Mouse (Mus musculus) hindbrain, embryonic 16.5 days (tissue): ENCODE results near the gene Olfr141. TPM values are rescaled to one million over a fixed set of nuclear protein-coding genes. Genes with fewer than 3 reads are reported as not detected.

Source experiments
- ATAC-seq: fragments of 200-750 bp; cut with Nextera tagmentation; 2 replicates; pipeline ENCODE4 v1.8.0; 2017; ENCODE audit warnings: moderate TSS enrichment, moderate library complexity
- H3K27ac ChIP-seq: fragments of 300-500 bp; sonication (generic); 2 replicates; pipeline ENCODE4 v1.5.1; 2014; ENCODE audit warnings: low read depth, mild to moderate bottlenecking, control low read depth, low read length, moderate library complexity
- H3K27me3 ChIP-seq: fragments of 300-500 bp; sonication (generic); replicated peaks from 2 replicates; pipeline ENCODE4 v1.6.1; 2014; ENCODE audit warnings: low read length; ENCODE audit not compliant: control insufficient read depth, insufficient read depth
- H3K36me3 ChIP-seq: fragments of 300-500 bp; sonication (generic); 2 replicates; pipeline ENCODE4 v1.6.1; 2014; ENCODE audit warnings: mild to moderate bottlenecking, low read length, moderate library complexity, mixed read lengths; ENCODE audit not compliant: control insufficient read depth, insufficient read depth
- H3K4me1 ChIP-seq: fragments of 300-500 bp; sonication (generic); 2 replicates; pipeline ENCODE4 v1.6.1; 2014; ENCODE audit warnings: low read depth, low read length; ENCODE audit not compliant: control insufficient read depth, insufficient read depth
- H3K4me2 ChIP-seq: fragments of 300-500 bp; sonication (generic); 2 replicates; pipeline ENCODE4 v1.6.1; 2014; ENCODE audit warnings: mild to moderate bottlenecking, low read length, control low read depth, moderate library complexity
- H3K4me3 ChIP-seq: fragments of 300-500 bp; sonication (generic); 2 replicates; pipeline ENCODE4 v1.5.1; 2014; ENCODE audit warnings: mild to moderate bottlenecking, low read length, control low read depth, moderate library complexity
- H3K9ac ChIP-seq: fragments of 300-500 bp; sonication (generic); 2 replicates; pipeline ENCODE4 v1.6.1; 2014; ENCODE audit warnings: low read depth, mild to moderate bottlenecking, control low read depth, low read length, moderate library complexity
- H3K9me3 ChIP-seq: fragments of 300-500 bp; sonication (generic); 2 replicates; pipeline ENCODE4 v1.6.1; 2014; ENCODE audit warnings: mild to moderate bottlenecking, low read length, moderate library complexity; ENCODE audit not compliant: control insufficient read depth
- WGBS: fragments of 180-500 bp; shearing (Covaris S2); extraction: QIAGEN DNeasy Blood & Tissue Kit; methylation state at CpG from one replicate; pipeline ENCODE4 v1.1.7; 2014; 5-methylcytosine and 5-hydroxymethylcytosine counted together
- polyA plus RNA-seq: library from polyadenylated mRNA; unstranded; fragments of >200 nt; fragmentation: Nextera tagmentation; extraction: Ambion mirVana; gene quantifications from 2 replicates; pipeline ENCODE4 v1.2.1, GENCODE M21; 2015

The Olfr141 gene
- not detected in 2 replicates for polyA plus RNA-seq

DNA sequence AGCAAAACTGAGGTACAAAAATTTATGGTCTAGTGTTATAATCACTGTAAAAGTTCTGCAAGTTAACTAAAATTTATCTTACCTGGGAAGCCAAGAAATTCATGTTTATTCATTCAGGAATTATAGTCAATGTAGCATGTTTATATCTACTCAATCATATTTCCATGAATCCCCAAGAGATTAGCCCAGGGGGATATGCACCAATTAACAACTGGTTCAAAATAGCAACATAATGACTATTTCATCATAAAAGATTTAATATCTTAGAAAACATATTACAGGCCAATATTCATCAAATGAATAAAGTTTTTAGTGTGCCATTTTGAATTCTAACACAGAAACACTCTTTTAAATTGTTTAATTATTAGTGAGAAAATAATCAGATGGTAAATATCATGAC lies at the start of gene Olfr141:
Gene Olfr141 (minus strand): TSS at position 101 of the 400 bp plus-strand sequence.
- Histone ChIP-seq H3K4me1 (no peaks in the 10 kb centered on the region), H3K4me2 (no peak within 1 kb of the TSS), H3K36me3 (no peaks in the 10 kb centered on the region), H3K27ac (no peak within 1 kb of the TSS), H3K9ac (no peak within 1 kb of the TSS), H3K9me3 (no peaks in the 10 kb centered on the region), H3K27me3 (no peaks in the 10 kb centered on the region), H3K4me3 (no peak within 1 kb of the TSS)
- no peak for ATAC-seq

DNA sequence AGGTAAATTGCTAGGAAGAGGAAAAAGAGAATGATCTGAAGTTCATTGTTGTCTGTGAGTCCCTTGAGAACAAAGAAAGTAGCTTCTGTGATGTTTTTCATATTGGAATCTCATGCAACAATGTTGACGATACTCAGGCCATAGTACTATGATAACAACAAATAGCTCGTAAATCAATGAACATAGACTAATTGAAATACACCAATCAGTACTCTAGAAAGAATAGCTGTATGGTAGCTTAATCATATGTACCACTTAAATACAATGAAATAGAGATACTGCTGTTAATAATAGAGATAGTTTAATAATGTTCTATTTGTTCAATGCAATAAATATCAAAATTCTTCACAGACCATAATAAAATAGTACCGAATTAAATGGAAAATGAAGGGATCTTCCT lies 41.8 kb upstream of the Olfr141 start, which contains the start of gene Olfr1095:
Gene Olfr1095 (minus strand): TSS at position 101 of the 400 bp plus-strand sequence.
- WGBS: 88% methylated on average over 3 of the region's 3 CpGs
- no peak for ATAC-seq

DNA sequence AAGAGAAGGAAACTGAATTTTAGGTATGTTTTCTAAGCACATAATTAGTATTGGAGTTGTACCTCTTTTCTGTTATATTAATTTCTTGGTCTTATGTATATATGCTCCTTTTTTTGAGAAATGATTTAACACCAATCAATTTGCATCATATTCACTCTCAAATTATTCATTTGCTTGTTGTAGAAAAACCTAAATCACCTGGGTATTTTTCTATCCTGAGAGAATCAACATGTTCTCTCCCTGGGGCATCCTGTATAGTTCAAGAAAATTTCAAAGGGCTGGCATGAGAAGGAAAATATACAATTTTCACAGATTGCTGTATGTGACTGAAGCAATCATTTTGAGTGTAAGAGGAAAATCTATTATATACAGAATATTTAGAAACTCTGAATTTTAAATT lies 14.5 kb upstream of the Olfr141 start, which contains the start of gene Olfr1094:
Gene Olfr1094 (plus strand): TSS at position 301 of the 400 bp plus-strand sequence.
- ATAC-seq: no peak

More for the DNA sequence above, 41.8 kb upstream of the Olfr141 start, which contains the start of gene Olfr1095:
- Histone ChIP-seq H3K4me2 (no peak within 1 kb of the TSS), H3K9me3 (no peaks in the 10 kb centered on the region), H3K36me3 (no peaks in the 10 kb centered on the region), H3K27ac (no peak within 1 kb of the TSS), H3K4me3 (no peak within 1 kb of the TSS), H3K27me3 (no peaks in the 10 kb centered on the region), H3K9ac (no peak within 1 kb of the TSS), H3K4me1 (no peaks in the 10 kb centered on the region)

DNA sequence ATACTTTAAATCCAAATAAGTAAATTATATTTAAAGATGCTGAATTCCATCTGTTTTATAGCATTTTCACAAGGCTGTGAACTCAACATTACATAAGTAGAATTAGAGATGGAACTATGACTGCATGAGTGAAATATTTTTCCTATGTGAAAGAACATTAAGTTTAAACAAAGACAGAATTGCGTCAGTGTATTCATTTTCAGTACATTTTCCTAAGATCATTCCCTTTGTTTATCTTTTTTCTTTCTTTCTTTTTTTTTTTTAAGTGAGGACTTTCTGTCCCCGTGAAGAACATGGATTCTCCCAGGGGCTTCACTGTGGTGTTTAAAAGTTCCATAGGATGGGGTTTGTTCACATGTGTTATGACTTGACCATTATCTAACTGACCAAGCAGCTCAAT lies 27.6 kb downstream of the Olfr141 start, which contains the start of gene Olfr1093:
Gene Olfr1093 (plus strand): TSS at position 301 of the 400 bp plus-strand sequence.
- H3K27me3 ChIP-seq: no peaks in the 10 kb centered on the region
- 90% methylated on average over 2 of the region's 2 CpGs for WGBS
- H3K36me3 ChIP-seq: no peaks in the 10 kb centered on the region
- no peak for ATAC-seq
- no peaks in the 10 kb centered on the region for H3K4me1 ChIP-seq
- no peak within 1 kb of the TSS for H3K4me3 ChIP-seq
- no peak within 1 kb of the TSS for H3K4me2 ChIP-seq
- H3K9ac ChIP-seq: no peak within 1 kb of the TSS
- H3K27ac ChIP-seq: no peak within 1 kb of the TSS
- H3K9me3 ChIP-seq: no peaks in the 10 kb centered on the region

More for the DNA sequence above, 14.5 kb upstream of the Olfr141 start, which contains the start of gene Olfr1094:
- Histone ChIP-seq H3K36me3 (no peaks in the 10 kb centered on the region), H3K4me1 (no peaks in the 10 kb centered on the region), H3K9me3 (no peaks in the 10 kb centered on the region), H3K4me2 (no peak within 1 kb of the TSS), H3K27ac (no peak within 1 kb of the TSS), H3K27me3 (no peaks in the 10 kb centered on the region), H3K9ac (no peak within 1 kb of the TSS), H3K4me3 (no peak within 1 kb of the TSS)

DNA sequence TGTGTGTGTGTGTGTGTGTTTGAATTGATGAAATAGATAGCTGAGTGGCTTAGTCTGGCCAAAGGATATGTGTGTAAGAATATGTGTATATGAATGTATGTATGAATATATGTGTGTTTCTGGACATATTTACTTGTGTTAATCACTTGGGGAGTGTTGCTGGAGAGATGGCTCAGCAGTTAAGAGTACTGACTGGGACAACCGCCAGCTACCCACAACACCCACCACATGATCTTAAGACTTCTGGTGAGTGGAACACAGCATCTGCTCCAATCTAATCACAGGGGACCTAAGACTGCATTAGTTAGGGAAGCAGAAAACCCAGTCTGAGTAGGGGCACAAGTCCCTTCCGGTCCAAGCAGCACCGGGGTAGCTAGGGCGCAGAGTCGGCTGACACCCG lies 48.8 kb downstream of the Olfr141 start:
- Histone ChIP-seq H3K36me3 (no peaks in the 10 kb centered on the region), H3K27me3 (no peaks in the 10 kb centered on the region), H3K9me3 (no peaks in the 10 kb centered on the region), H3K9ac (no peak overlapping the region), H3K4me1 (no peaks in the 10 kb centered on the region), H3K4me2 (no peak overlapping the region), H3K27ac (no peak overlapping the region), H3K4me3 (no peak overlapping the region)
- over 99% methylated on average over 6 of the region's 6 CpGs for WGBS
- no peak for ATAC-seq

DNA sequence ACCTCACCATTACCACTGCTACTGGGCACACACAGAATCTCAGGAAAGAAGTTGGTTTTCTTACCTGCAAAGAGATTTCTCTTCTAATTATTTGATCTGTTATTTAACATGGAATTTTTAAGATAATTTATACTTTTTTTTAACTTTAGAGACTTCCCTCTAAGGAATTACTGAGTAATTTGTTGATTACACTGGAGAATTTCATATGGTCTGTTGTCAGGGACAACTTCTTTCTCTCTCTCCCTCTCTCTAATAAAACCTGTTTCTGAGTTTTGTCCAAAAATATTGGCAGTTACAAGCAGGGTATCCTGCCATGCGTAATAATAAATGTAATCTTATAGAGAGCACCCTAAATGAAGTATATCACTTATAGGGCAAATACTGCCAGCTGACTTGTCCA lies 50.9 kb downstream of the Olfr141 start, which contains the start of gene Olfr1090:
Gene Olfr1090 (minus strand): TSS at position 101 of the 400 bp plus-strand sequence.
- no peak for ATAC-seq

More for the DNA sequence above, 50.9 kb downstream of the Olfr141 start, which contains the start of gene Olfr1090:
- Histone ChIP-seq H3K4me2 (no peak within 1 kb of the TSS), H3K36me3 (no peaks in the 10 kb centered on the region), H3K9me3 (no peaks in the 10 kb centered on the region), H3K4me3 (no peak within 1 kb of the TSS), H3K4me1 (no peaks in the 10 kb centered on the region), H3K9ac (no peak within 1 kb of the TSS), H3K27me3 (no peaks in the 10 kb centered on the region), H3K27ac (no peak within 1 kb of the TSS)
- 88% methylated on average over 1 of the region's 1 CpGs for WGBS

Other genes with a start within 250 kb of the Olfr141 start
- not detected in 2 replicates for gene Olfr1082, start 211.1 kb downstream of the Olfr141 start, polyA plus RNA-seq
- gene Olfr1084, start 170.3 kb downstream of the Olfr141 start, polyA plus RNA-seq: not detected in 2 replicates
- gene Olfr1085, start 148.0 kb downstream of the Olfr141 start, polyA plus RNA-seq: not detected in 2 replicates
- not detected in 2 replicates for gene Olfr1086, start 129.9 kb downstream of the Olfr141 start, polyA plus RNA-seq
- not detected in 2 replicates for gene Olfr1087, start 111.6 kb downstream of the Olfr141 start, polyA plus RNA-seq
- gene Olfr1089, start 76.3 kb downstream of the Olfr141 start, polyA plus RNA-seq: not detected in 2 replicates
- gene Olfr1090, start 51.0 kb downstream of the Olfr141 start, polyA plus RNA-seq: not detected in 2 replicates
- gene Olfr1093, start 27.5 kb downstream of the Olfr141 start, polyA plus RNA-seq: not detected in 2 replicates
- not detected in 2 replicates for gene Olfr1094, start 14.6 kb upstream of the Olfr141 start, polyA plus RNA-seq
- gene Olfr1095, start 41.7 kb upstream of the Olfr141 start, polyA plus RNA-seq: not detected in 2 replicates
- gene Gm13723, start 64.8 kb upstream of the Olfr141 start, polyA plus RNA-seq: not detected in 2 replicates
- gene Olfr1097, start 82.2 kb upstream of the Olfr141 start, polyA plus RNA-seq: not detected in 2 replicates
- not detected in 2 replicates for gene Olfr1098, start 114.5 kb upstream of the Olfr141 start, polyA plus RNA-seq
- gene Olfr1099, start 150.7 kb upstream of the Olfr141 start, polyA plus RNA-seq: not detected in 2 replicates
- not detected in 2 replicates for gene Olfr1100, start 169.9 kb upstream of the Olfr141 start, polyA plus RNA-seq
- gene Olfr1101, start 181.2 kb upstream of the Olfr141 start, polyA plus RNA-seq: not detected in 2 replicates
- gene Olfr1102, start 188.4 kb upstream of the Olfr141 start, polyA plus RNA-seq: not detected in 2 replicates
- gene Olfr1104, start 217.1 kb upstream of the Olfr141 start, polyA plus RNA-seq: not detected in 2 replicates
- not detected in 2 replicates for gene Olfr1105, start 226.5 kb upstream of the Olfr141 start, polyA plus RNA-seq
- gene Olfr1106, start 242.3 kb upstream of the Olfr141 start, polyA plus RNA-seq: not detected in 2 replicates